Mouse (Mus musculus): ENCODE measurements around the gene BC048403.
"Not testable (repeated sequence)": the region's sequence is repeated elsewhere in the genome, so short reads cannot be mapped to it uniquely, and the experiment has no call there.

Gene BC048403

GRCm38 (mm10) chr10:121756677-121757076 is 16.9 kb downstream of the BC048403 start:
- DNase-seq (ENCODE audit: low read depth) = no peak

DNA sequence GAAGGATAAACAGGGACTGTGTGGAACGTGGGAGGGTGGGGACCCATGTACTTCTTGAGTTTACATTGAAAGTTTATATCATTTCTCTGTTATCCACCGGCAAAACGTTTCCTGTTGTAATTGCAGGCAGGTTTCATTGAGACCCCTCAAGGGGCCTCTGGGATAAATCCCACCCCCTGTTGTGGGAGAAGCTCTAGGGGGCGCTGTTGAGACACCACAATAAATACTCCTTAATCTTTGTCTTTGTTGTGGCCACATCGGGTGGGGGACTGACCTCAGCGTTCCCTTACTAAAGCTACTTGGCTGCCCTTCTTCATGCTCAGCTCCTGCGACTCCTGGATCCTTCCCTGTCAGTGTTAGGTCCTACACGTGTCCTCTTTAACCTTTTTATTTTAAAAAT is 19.4 kb downstream of the BC048403 start:
- DNase-seq (ENCODE audit: low read depth) = no peak

GRCm38 (mm10) chr10:121762141-121762540 is 22.4 kb downstream of the BC048403 start:
- DNase-seq (ENCODE audit: low read depth) = no peak

- DNase-seq (ENCODE audit: low read depth) = no peak
Observed at GRCm38 (mm10) chr10:121763191-121763590, 23.5 kb downstream of the BC048403 start.

GRCm38 (mm10) chr10:121764469-121765173 is 24.9 kb downstream of the BC048403 start:
- no peak for DNase-seq (ENCODE audit: low read depth)

DNA sequence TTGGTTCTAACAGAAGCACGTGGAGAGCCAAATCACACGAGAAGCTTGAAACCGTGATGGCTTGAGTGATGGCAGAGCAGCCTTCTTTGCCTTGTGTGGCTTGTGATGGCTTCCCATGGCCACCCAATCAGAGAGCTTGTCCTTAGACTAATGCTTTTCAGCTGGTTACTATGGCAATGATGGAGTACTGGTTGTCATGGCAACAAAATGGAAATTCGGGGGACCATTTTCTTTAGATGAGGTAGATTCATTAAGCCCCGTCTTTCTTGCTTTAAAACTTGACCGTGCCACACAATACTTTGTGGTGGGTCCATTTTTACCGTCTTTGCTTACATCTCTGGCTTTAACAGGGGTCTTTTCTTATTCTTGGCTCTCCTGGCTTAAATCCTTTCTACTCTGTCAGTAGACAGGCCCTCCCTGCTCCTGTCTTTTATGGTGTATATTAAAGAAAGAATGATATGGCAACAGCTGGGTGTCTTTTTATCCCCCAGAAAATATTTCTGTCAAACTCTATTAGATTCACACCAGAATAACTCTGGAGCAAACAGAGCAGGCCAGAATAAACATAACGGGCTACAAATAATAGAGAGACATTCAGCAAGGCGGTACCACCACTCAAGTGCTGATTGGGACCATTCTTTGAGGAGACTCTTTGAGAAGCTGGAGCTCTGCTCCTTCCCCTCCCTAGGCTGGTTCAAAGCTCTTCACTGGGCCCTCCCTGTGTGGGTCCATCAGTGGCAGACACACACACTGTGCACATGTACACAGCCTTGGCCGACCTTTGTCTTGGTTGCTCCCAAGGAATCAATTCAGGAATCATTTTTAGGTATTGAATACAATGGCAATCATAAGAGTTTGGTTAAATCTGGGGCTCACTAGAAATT is 25.7 kb downstream of the BC048403 start:
- DNase-seq (ENCODE audit: low read depth) = no peak

DNA sequence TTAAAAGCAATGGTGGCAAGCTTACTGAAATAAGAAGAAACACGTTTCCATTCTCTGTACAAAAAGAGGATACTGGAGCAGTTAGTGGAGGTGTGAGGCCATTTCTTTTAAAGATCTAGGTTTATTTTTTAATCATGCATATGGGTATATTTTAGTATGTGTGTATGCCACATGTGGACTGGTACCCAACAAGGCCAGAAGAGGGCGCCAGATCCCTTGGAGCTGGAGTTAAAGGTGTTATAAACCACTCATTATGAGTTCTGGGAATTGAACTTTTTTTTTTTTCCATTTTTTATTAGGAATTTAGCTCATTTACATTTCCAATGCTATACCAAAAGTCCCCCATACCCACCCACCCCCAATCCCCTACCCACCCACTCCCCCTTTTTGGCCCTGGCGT is 27.6 kb downstream of the BC048403 start:
- DNase-seq (ENCODE audit: low read depth) = not testable (repeated sequence)

DNA sequence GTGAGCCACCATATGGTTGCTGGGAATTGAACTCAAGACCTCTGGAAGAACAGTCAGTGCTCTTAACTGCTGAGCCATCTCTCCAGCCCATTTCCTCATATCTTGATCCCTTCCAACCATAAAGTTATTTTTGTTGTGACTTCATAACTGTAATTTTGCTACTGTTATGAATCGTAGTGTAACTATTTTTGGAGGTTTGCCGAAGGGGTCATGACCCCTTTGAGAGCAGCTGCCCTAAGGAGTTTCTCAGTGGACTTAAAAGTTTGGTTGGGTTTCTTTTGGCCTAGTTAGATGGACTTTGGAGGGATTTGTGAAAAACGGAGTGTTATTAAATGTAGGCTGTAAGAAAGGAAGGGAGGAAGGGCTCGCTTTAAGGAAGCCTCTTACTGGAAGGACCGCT is 30.0 kb downstream of the BC048403 start:
- no peak for DNase-seq (ENCODE audit: low read depth)

GRCm38 (mm10) chr10:121770624-121771577 is 31.2 kb downstream of the BC048403 start:
- no peak for DNase-seq (ENCODE audit: low read depth)

DNA sequence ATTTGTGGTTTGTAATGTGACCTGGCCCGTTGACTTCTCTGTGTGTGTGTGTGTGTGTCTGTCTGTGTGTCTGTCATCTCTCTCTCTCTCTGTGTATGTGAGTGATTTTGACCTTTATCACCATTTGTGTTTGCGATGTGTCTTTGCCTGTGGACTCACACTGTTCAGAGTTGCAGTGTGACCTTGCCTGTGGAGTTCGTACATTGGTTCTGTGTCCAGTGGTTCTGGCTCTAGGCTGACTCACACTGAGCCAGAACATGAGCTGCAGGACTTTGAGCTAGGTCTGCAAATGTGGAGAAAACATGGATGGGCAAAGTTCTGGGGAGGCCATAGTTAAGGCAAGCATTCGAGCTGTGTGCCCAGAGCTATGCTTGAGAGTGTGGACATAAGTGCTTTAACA is 34.1 kb downstream of the BC048403 start:
- no peak for DNase-seq (ENCODE audit: low read depth)

DNA sequence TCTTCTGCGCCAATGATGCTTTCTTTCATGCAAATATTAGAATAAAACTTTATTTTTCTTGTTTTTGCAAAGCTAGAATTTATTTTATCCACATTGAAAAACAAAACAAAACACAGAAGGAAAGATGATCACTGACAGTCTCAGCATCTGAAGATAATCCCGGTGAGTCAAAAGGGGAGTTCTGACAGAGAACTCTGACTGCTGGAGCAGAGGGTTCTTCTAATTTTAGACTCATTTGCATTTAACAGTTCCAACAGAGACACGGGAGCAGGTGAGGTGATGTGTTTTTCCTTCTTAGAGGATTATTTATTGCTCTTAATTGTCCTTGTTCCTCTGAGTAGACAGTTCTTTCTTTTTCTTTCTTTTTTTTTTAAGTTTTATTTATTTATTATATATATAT is 36.3 kb downstream of the BC048403 start:
- no peak for DNase-seq (ENCODE audit: low read depth)

- no peak for DNase-seq (ENCODE audit: low read depth)
Observed at GRCm38 (mm10) chr10:121781159-121781558, 41.4 kb downstream of the BC048403 start.

DNA sequence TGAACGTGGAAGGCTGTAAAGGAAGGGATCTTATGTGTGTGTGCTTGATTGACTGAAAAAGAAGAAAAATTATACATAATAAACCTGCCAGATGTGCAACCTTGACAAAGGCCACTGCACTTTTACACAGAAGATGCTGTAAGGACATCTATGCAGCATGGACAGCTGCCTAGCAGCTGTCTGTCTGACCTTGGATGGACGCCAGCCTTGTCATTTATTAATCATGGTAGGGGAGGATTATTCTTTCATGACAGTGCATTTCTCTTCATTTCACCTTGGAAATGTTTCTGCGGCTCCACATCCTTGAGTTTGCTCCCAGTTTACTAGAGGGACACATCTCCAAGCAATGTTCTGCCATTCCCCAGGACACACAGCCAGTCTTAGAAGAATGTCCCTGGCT is 48.8 kb downstream of the BC048403 start:
- DNase-seq (ENCODE audit: low read depth) = no peak

GRCm38 (mm10) chr10:121790078-121790477 is 50.3 kb downstream of the BC048403 start:
- no peak for DNase-seq (ENCODE audit: low read depth)

- DNase-seq (ENCODE audit: low read depth) = no peak
Observed at GRCm38 (mm10) chr10:121792661-121793060, 52.9 kb downstream of the BC048403 start.

- no peak for DNase-seq (ENCODE audit: low read depth)
Observed at GRCm38 (mm10) chr10:121794486-121794885, 54.7 kb downstream of the BC048403 start.

GRCm38 (mm10) chr10:121796027-121796802 is 56.5 kb downstream of the BC048403 start:
- DNase-seq (ENCODE audit: low read depth) = no peak

DNA sequence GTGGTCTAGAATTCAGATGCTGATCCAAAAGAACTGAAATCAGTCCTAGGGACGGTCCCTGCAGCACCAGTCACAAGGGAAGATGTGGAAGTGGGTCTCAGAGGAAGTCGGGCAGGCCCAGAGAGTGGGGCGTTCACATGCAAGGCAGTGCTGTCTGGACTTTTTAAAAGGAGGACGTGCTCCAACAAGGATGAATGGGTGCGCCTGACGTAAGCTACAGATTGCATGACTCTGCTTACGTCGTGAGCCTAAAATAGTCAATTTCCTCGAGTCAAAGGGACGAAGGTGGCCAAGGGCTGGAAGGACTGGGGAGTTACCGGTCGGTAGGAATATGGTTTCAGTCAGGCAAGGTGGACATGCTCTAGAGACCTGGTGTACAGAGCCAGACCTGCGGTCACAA is 60.3 kb downstream of the BC048403 start:
- no peak for DNase-seq (ENCODE audit: low read depth)

Measured in fibroblast of lung, adult 2 months (primary cell).